Mouse (Mus musculus) midbrain, embryonic 13.5 days (tissue): ENCODE data around the gene Dlk1. TPM values are rescaled to one million over a fixed set of nuclear protein-coding genes. Genes with fewer than 3 reads are reported as not detected.

Experiments used
- ATAC-seq: fragments of 200-750 bp; cut with Nextera tagmentation; 2 replicates; pipeline ENCODE4 v1.8.0; 2017; ENCODE audit warnings: mild to moderate bottlenecking, moderate TSS enrichment, moderate library complexity
- H3K27ac ChIP-seq: fragments of 300-500 bp; sonication (generic); 2 replicates; pipeline ENCODE4 v1.5.1; 2015; ENCODE audit warnings: inconsistent platforms, mild to moderate bottlenecking, moderate library complexity
- H3K27me3 ChIP-seq: fragments of 300-500 bp; sonication (generic); 2 replicates; pipeline ENCODE4 v1.6.1; 2015; ENCODE audit warnings: mild to moderate bottlenecking, inconsistent platforms
- H3K36me3 ChIP-seq: fragments of 300-500 bp; sonication (generic); 2 replicates; pipeline ENCODE4 v1.6.1; 2015; ENCODE audit warnings: mild to moderate bottlenecking, inconsistent platforms
- H3K4me1 ChIP-seq: fragments of 300-500 bp; sonication (generic); replicated peaks from 2 replicates; pipeline ENCODE4 v1.6.1; 2015; ENCODE audit warnings: inconsistent platforms
- H3K4me2 ChIP-seq: fragments of 300-500 bp; sonication (generic); replicated peaks from 2 replicates; pipeline ENCODE4 v1.6.1; 2015; ENCODE audit warnings: moderate library complexity, mild to moderate bottlenecking, inconsistent platforms
- H3K4me3 ChIP-seq: fragments of 300-500 bp; sonication (generic); replicated peaks from 2 replicates; pipeline ENCODE4 v1.5.1; 2015; ENCODE audit warnings: mild to moderate bottlenecking, inconsistent platforms
- H3K9ac ChIP-seq: fragments of 300-500 bp; sonication (generic); replicated peaks from 2 replicates; pipeline ENCODE4 v1.6.1; 2015; ENCODE audit warnings: mild to moderate bottlenecking, inconsistent platforms
- H3K9me3 ChIP-seq: fragments of 300-500 bp; sonication (generic); 2 replicates; pipeline ENCODE4 v1.6.1; 2016; ENCODE audit warnings: mild to moderate bottlenecking, inconsistent platforms
- WGBS: fragments of 180-500 bp; shearing (Covaris S2); methylation state at CpG from one replicate; pipeline ENCODE4 v1.1.7; 2015; 5-methylcytosine and 5-hydroxymethylcytosine counted together
- polyA plus RNA-seq: library from polyadenylated mRNA; unstranded; fragments of >200 nt; fragmentation: Nextera tagmentation; extraction: Ambion mirVana; gene quantifications from 2 replicates; pipeline ENCODE4 v1.2.1, GENCODE M21; 2015

Gene Dlk1
- polyA plus RNA-seq: 117 and 118 TPM in 2 replicates

- 5% methylated on average over 13 of the region's 13 CpGs for WGBS
- peak within 1 kb of the TSS; percentile 48 for H3K4me3 ChIP-seq
- H3K9ac ChIP-seq: peak within 1 kb of the TSS; percentile 69
- no peaks in the 10 kb centered on the region for H3K36me3 ChIP-seq
- H3K9me3 ChIP-seq: no peaks in the 10 kb centered on the region
- peaks cover 63% of the 10 kb centered on the region for H3K4me1 ChIP-seq
- peak within 1 kb of the TSS; percentile 44 for H3K27ac ChIP-seq
- no peak for ATAC-seq
- H3K4me2 ChIP-seq: peak within 1 kb of the TSS; percentile 77
- H3K27me3 ChIP-seq: peaks cover 92% of the 10 kb centered on the region
These were observed at the start of gene Dlk1 for GRCm38 (mm10) chr12:109452592-109452991. Gene Dlk1, plus strand, starts transcription at chr12:109452823.

DNA sequence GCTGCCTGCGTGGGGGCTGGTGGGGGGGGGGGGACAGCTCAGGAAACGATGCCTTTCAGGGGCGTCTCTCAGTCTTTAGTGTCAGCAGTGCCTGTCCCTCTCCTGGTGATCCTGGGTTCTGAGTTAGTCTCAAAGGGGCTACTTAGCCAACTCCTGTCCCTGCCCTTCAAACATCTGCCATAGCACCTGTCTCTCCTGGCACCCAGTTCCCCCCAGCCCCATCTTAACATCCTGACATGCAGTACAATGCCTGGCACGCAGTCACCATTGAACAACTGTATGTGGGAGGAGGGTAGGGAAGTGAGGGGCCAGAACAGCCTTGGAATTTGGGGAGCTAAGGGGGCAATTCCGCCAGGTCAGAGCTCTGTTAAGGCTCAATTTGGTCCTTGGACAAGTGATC is 49.7 kb upstream of the Dlk1 start:
- H3K27ac ChIP-seq: no peak overlapping the region
- 64% methylated on average over 5 of the region's 5 CpGs for WGBS
- H3K4me1 ChIP-seq: peaks cover 43% of the 10 kb centered on the region
- no peak for ATAC-seq
- H3K4me3 ChIP-seq: no peak overlapping the region
- no peak overlapping the region for H3K9ac ChIP-seq
- no peaks in the 10 kb centered on the region for H3K36me3 ChIP-seq
- no peak overlapping the region for H3K4me2 ChIP-seq
- H3K9me3 ChIP-seq: no peaks in the 10 kb centered on the region
- peaks cover 8% of the 10 kb centered on the region; the same call in 1 of the 2 replicates for H3K27me3 ChIP-seq

- WGBS: 84% methylated on average over 9 of the region's 9 CpGs
- Histone ChIP-seq H3K4me1 (peaks cover 40% of the 10 kb centered on the region), H3K4me2 (no peak overlapping the region), H3K27me3 (peaks cover 8% of the 10 kb centered on the region; the same call in 1 of the 2 replicates), H3K9me3 (no peaks in the 10 kb centered on the region), H3K27ac (no peak overlapping the region; the same call in 1 of the 2 replicates), H3K36me3 (no peaks in the 10 kb centered on the region), H3K9ac (no peak overlapping the region), H3K4me3 (no peak overlapping the region)
- no peak for ATAC-seq
These were observed 48.9 kb upstream of the Dlk1 start for GRCm38 (mm10) chr12:109403752-109404151.

- ATAC-seq: no peak
- H3K36me3 ChIP-seq: no peaks in the 10 kb centered on the region
- WGBS: 40% methylated on average over 3 of the region's 3 CpGs
- H3K4me3 ChIP-seq: no peak overlapping the region
- peaks cover 43% of the 10 kb centered on the region for H3K4me1 ChIP-seq
- no peak overlapping the region for H3K4me2 ChIP-seq
- no peak overlapping the region for H3K27ac ChIP-seq
- 0 out of 2 replicates have a peak, but pooled peaks cover 4% of the 10 kb centered on the region for H3K27me3 ChIP-seq
- H3K9me3 ChIP-seq: no peaks in the 10 kb centered on the region
- no peak overlapping the region for H3K9ac ChIP-seq
These were observed 46.6 kb upstream of the Dlk1 start for GRCm38 (mm10) chr12:109406018-109406417.

- H3K36me3 ChIP-seq: no peaks in the 10 kb centered on the region
- 27% methylated on average over 11 of the region's 11 CpGs for whole genome bisulfite sequencing
- H3K4me3 ChIP-seq: no peak overlapping the region
- peaks cover 48% of the 10 kb centered on the region for H3K4me1 ChIP-seq
- H3K9ac ChIP-seq: no peak overlapping the region
- ATAC-seq: no peak; the same call in 1 of the 2 replicates
- no peak overlapping the region for H3K4me2 ChIP-seq
- H3K9me3 ChIP-seq: no peaks in the 10 kb centered on the region
- no peaks in the 10 kb centered on the region for H3K27me3 ChIP-seq
- H3K27ac ChIP-seq: peak overlapping the region; percentile 61
These were observed 41.9 kb upstream of the Dlk1 start for GRCm38 (mm10) chr12:109410723-109411122.

DNA sequence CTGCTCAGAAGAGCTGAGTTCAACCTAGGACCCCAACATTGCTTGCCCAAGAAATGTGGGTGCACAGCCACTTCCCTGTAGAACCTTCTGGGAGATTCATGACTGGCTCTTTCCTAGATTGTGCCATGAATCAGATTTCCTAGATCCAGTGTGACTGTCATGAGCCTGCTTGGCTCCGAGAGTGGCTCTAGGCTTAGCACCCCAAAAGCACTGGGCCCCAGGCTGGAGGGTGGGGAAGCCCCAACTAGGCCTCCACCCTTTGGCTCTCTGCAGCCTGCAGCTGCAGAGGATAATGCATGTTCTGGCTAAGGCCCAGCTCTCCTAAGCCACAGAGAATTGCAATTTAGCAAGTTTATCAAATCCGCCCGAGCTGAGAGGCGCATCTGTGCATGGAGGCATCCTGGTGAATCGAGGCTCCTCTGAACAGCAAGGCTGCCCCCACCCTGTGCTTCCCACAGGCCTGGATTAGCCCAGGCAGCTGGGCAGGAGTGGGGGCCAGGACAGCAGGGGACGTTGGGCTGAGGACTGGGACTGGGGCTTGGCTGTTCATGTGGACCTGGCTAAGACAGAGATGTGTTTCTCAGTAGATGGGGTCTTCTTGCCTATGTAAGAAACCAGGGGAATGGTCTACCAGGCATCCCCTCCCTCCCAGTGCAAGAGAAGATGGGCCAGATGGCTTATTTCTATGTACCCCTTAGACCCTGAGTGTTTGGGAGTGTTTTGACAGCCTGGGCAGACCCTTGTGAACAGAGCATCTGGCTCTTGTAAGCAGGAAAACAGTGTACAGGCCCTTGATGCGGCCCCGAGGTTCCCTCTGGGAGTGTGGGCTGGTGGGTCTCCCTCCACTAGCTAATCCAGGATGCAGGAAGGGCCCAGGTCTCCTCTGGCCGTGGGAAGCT is 41.2 kb upstream of the Dlk1 start:
- no peaks in the 10 kb centered on the region for H3K36me3 ChIP-seq
- H3K27me3 ChIP-seq: no peaks in the 10 kb centered on the region
- H3K4me1 ChIP-seq: peaks cover 48% of the 10 kb centered on the region
- 0 out of 2 replicates have a peak overlapping the region, but pooled peaks have one; percentile 26 for H3K9ac ChIP-seq
- no peak overlapping the region for H3K4me3 ChIP-seq
- WGBS: 47% methylated on average over 9 of the region's 9 CpGs
- peak; percentile 69 for ATAC-seq
- H3K4me2 ChIP-seq: no peak overlapping the region
- no peaks in the 10 kb centered on the region for H3K9me3 ChIP-seq
- peak overlapping the region; percentile 61 for H3K27ac ChIP-seq

- no peak for ATAC-seq
- Histone ChIP-seq H3K27me3 (no peaks in the 10 kb centered on the region), H3K36me3 (no peaks in the 10 kb centered on the region), H3K4me1 (peaks cover 49% of the 10 kb centered on the region), H3K9ac (no peak overlapping the region), H3K27ac (peak overlapping the region; percentile 61), H3K4me3 (no peak overlapping the region), H3K9me3 (no peaks in the 10 kb centered on the region), H3K4me2 (no peak overlapping the region)
- 76% methylated on average over 8 of the region's 8 CpGs for WGBS
These were observed 40.6 kb upstream of the Dlk1 start for GRCm38 (mm10) chr12:109412071-109412440.

GRCm38 (mm10) chr12:109412675-109413074 is 39.9 kb upstream of the Dlk1 start:
- Histone ChIP-seq H3K27me3 (no peaks in the 10 kb centered on the region), H3K4me2 (no peak overlapping the region), H3K27ac (no peak overlapping the region), H3K4me3 (no peak overlapping the region), H3K4me1 (peaks cover 49% of the 10 kb centered on the region), H3K9me3 (no peaks in the 10 kb centered on the region), H3K9ac (no peak overlapping the region), H3K36me3 (no peaks in the 10 kb centered on the region)
- 69% methylated on average over 5 of the region's 5 CpGs for WGBS
- ATAC-seq: no peak

GRCm38 (mm10) chr12:109413321-109413720 is 39.3 kb upstream of the Dlk1 start:
- no peaks in the 10 kb centered on the region for H3K27me3 ChIP-seq
- H3K9ac ChIP-seq: no peak overlapping the region
- no peak overlapping the region for H3K4me2 ChIP-seq
- H3K36me3 ChIP-seq: no peaks in the 10 kb centered on the region
- H3K27ac ChIP-seq: no peak overlapping the region
- H3K9me3 ChIP-seq: no peaks in the 10 kb centered on the region
- H3K4me1 ChIP-seq: peaks cover 54% of the 10 kb centered on the region
- WGBS: 86% methylated on average over 4 of the region's 4 CpGs
- no peak for ATAC-seq
- H3K4me3 ChIP-seq: no peak overlapping the region

DNA sequence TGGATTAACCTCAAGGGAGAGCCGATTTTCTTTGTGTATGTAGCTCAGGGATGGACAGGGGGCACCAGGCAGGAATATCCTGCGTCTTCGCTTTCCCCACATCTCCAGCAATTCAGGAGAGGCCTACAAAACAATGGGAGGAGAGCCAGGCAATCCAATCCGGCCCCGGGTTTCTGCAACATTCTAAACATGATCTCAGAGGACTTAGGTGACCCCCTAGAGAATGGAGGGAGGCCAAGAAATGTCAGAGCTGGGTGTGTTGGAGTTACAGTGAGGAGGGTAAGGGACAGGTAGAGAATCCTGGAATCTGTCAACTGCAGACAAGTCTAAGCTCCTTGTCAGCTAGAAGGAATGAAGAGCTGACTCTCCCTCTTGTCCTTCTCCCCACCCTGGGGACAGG is 35.9 kb upstream of the Dlk1 start:
- no peaks in the 10 kb centered on the region for H3K9me3 ChIP-seq
- no peak overlapping the region for H3K4me3 ChIP-seq
- WGBS: 86% methylated on average over 5 of the region's 5 CpGs
- no peak overlapping the region for H3K27ac ChIP-seq
- no peaks in the 10 kb centered on the region for H3K27me3 ChIP-seq
- no peaks in the 10 kb centered on the region for H3K36me3 ChIP-seq
- peaks cover 25% of the 10 kb centered on the region for H3K4me1 ChIP-seq
- no peak overlapping the region for H3K4me2 ChIP-seq
- H3K9ac ChIP-seq: no peak overlapping the region
- no peak for ATAC-seq

- WGBS: 46% methylated on average over 14 of the region's 14 CpGs
- Histone ChIP-seq H3K4me3 (no peak overlapping the region), H3K9me3 (no peaks in the 10 kb centered on the region), H3K36me3 (no peaks in the 10 kb centered on the region), H3K27me3 (no peaks in the 10 kb centered on the region), H3K4me2 (no peak overlapping the region), H3K9ac (peak overlapping the region; percentile 34), H3K4me1 (peaks cover 19% of the 10 kb centered on the region), H3K27ac (peak overlapping the region; percentile 26)
- ATAC-seq: peak; percentile 79
These were observed 35.0 kb upstream of the Dlk1 start for GRCm38 (mm10) chr12:109417476-109418201.

DNA sequence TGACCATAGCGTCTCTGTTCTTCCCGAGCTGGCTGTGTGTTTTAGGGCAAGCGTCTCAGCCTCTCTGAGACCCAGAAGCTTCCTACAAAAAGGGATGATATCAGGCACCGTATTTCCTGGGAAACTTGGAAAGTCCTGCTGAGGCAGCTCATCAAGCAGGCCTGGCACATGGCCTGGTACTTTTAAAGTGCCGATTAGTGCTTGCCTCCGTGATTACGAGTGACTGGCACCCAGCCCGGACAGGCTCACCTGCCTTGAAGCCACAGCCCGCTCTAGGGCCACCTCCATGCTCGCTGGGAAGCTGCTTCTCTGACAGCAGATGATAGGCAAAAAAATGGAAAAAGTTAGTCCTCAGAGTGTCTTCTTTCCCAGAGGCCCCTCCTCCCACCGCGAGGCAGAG is 32.6 kb upstream of the Dlk1 start:
- Histone ChIP-seq H3K4me2 (no peak overlapping the region), H3K4me1 (peaks cover 26% of the 10 kb centered on the region), H3K9ac (no peak overlapping the region), H3K4me3 (no peak overlapping the region), H3K27me3 (peaks cover 10% of the 10 kb centered on the region; the same call in 1 of the 2 replicates), H3K9me3 (no peaks in the 10 kb centered on the region), H3K36me3 (no peaks in the 10 kb centered on the region), H3K27ac (no peak overlapping the region)
- ATAC-seq: no peak
- WGBS: 84% methylated on average over 12 of the region's 12 CpGs
